Mouse (Mus musculus) Muller cell, postnatal 12 days (primary cell): ENCODE measurements around the gene Kdm5a.

Experiments used
- DNase-seq: peaks from one replicate; pipeline ENCODE4 v3.0.0-alpha.2; 2015; ENCODE audit errors: inconsistent ontology term

The Kdm5a gene

GRCm38 (mm10) chr6:120472455-120473140 lies 108.7 kb downstream of the Kdm5a start:
- DNase-seq, result peak; percentile 87

- no peak for DNase-seq
Measured at GRCm38 (mm10) chr6:120473427-120473826, 109.5 kb downstream of the Kdm5a start.

- no peak for DNase-seq
Measured at GRCm38 (mm10) chr6:120475288-120475687, 111.4 kb downstream of the Kdm5a start.

GRCm38 (mm10) chr6:120479302-120479701 lies 115.4 kb downstream of the Kdm5a start:
- DNase-seq, result no peak

GRCm38 (mm10) chr6:120480361-120480760 lies 116.4 kb downstream of the Kdm5a start:
- no peak for DNase-seq

GRCm38 (mm10) chr6:120481538-120481937 lies 117.6 kb downstream of the Kdm5a start:
- no peak for DNase-seq

- no peak for DNase-seq
Measured at GRCm38 (mm10) chr6:120482021-120482420, 118.1 kb downstream of the Kdm5a start.

- peak; percentile 73 for DNase-seq
Measured at GRCm38 (mm10) chr6:120482756-120483155, 118.8 kb downstream of the Kdm5a start.

GRCm38 (mm10) chr6:120483211-120483626 lies 119.3 kb downstream of the Kdm5a start:
- DNase-seq, result peak; percentile 34

- DNase-seq, result no peak
Measured at GRCm38 (mm10) chr6:120485038-120485437, 121.1 kb downstream of the Kdm5a start.

- DNase-seq, result no peak
Measured at GRCm38 (mm10) chr6:120486051-120486510, 122.2 kb downstream of the Kdm5a start.

GRCm38 (mm10) chr6:120488647-120489046 lies 124.7 kb downstream of the Kdm5a start:
- DNase-seq, result no peak

- no peak for DNase-seq
Measured at GRCm38 (mm10) chr6:120489461-120489860, 125.5 kb downstream of the Kdm5a start.

GRCm38 (mm10) chr6:120491064-120491463 lies 127.1 kb downstream of the Kdm5a start:
- DNase-seq, result no peak

GRCm38 (mm10) chr6:120491862-120492498 lies 128.1 kb downstream of the Kdm5a start:
- DNase-seq, result no peak

GRCm38 (mm10) chr6:120492499-120493373 lies 128.8 kb downstream of the Kdm5a start:
- peak; percentile 51 for DNase-seq

- peak; percentile 62 for DNase-seq
Measured at GRCm38 (mm10) chr6:120493374-120494181, 129.7 kb downstream of the Kdm5a start, which contains the start of gene Tmem121b. Gene Tmem121b (minus strand): TSS chr6:120493807.
